Mouse (Mus musculus): ENCODE measurements around the gene Grem1. TPM values are rescaled to one million over a fixed set of nuclear protein-coding genes. Genes with fewer than 3 reads are reported as not detected.

The Grem1 gene
- polyA plus RNA-seq, 1 experiment from 2014 or later, result 3.1 TPM

GRCm38 (mm10) chr2:113784851-113785250 lies 26.4 kb upstream of the Grem1 start:
- Histone ChIP-seq H3K4me2 (no peak overlapping the region), H3K27ac (no peak overlapping the region), H3K4me3 (replicated peaks) (no peak overlapping the region), H3K9me3 (no peaks in the 10 kb centered on the region), H3K9ac (replicated peaks) (no peak overlapping the region), H3K36me3 (no peaks in the 10 kb centered on the region), H3K27me3 (no peaks in the 10 kb centered on the region), H3K4me1 (replicated peaks) (no peaks in the 10 kb centered on the region)
- 17% methylated on average over 3 of the region's 3 CpGs for WGBS
- no peak for ATAC-seq (ENCODE audit: insufficient number of reproducible peaks, insufficient read depth, low FRiP score, low TSS enrichment, low read depth)

GRCm38 (mm10) chr2:113781521-113781920 lies 23.1 kb upstream of the Grem1 start:
- no peak for ATAC-seq (ENCODE audit: insufficient number of reproducible peaks, insufficient read depth, low FRiP score, low TSS enrichment, low read depth)
- 82% methylated on average over 4 of the region's 4 CpGs for WGBS
- H3K4me3 ChIP-seq (replicated peaks), result no peak overlapping the region
- no peaks in the 10 kb centered on the region for H3K27me3 ChIP-seq
- no peak overlapping the region for H3K27ac ChIP-seq
- H3K4me1 ChIP-seq (replicated peaks), result no peaks in the 10 kb centered on the region
- no peak overlapping the region for H3K9ac ChIP-seq (replicated peaks)
- no peak overlapping the region for H3K4me2 ChIP-seq
- no peaks in the 10 kb centered on the region for H3K9me3 ChIP-seq
- H3K36me3 ChIP-seq, result no peaks in the 10 kb centered on the region

- 66% methylated on average over 5 of the region's 5 CpGs for WGBS
- no peak for ATAC-seq (ENCODE audit: insufficient number of reproducible peaks, insufficient read depth, low FRiP score, low TSS enrichment, low read depth)
- no peaks in the 10 kb centered on the region for H3K27me3 ChIP-seq
- H3K4me2 ChIP-seq, result no peak overlapping the region
- no peaks in the 10 kb centered on the region for H3K4me1 ChIP-seq (replicated peaks)
- H3K9me3 ChIP-seq, result no peaks in the 10 kb centered on the region
- no peaks in the 10 kb centered on the region for H3K36me3 ChIP-seq
- no peak overlapping the region for H3K27ac ChIP-seq
- H3K9ac ChIP-seq (replicated peaks), result no peak overlapping the region
- no peak overlapping the region for H3K4me3 ChIP-seq (replicated peaks)
Measured at GRCm38 (mm10) chr2:113781107-113781506, 22.7 kb upstream of the Grem1 start.

- Histone ChIP-seq H3K27ac (no peak overlapping the region), H3K9me3 (no peaks in the 10 kb centered on the region), H3K27me3 (no peaks in the 10 kb centered on the region), H3K36me3 (no peaks in the 10 kb centered on the region), H3K4me2 (no peak overlapping the region), H3K9ac (replicated peaks) (no peak overlapping the region), H3K4me3 (replicated peaks) (no peak overlapping the region), H3K4me1 (replicated peaks) (no peaks in the 10 kb centered on the region)
- 78% methylated on average over 3 of the region's 3 CpGs for WGBS
- no peak for ATAC-seq (ENCODE audit: insufficient number of reproducible peaks, insufficient read depth, low FRiP score, low TSS enrichment, low read depth)
Measured at GRCm38 (mm10) chr2:113779336-113779735, 20.9 kb upstream of the Grem1 start.

- no peak overlapping the region for H3K4me2 ChIP-seq
- H3K36me3 ChIP-seq, result no peaks in the 10 kb centered on the region
- H3K9ac ChIP-seq (replicated peaks), result no peak overlapping the region
- no peaks in the 10 kb centered on the region for H3K9me3 ChIP-seq
- no peaks in the 10 kb centered on the region for H3K27me3 ChIP-seq
- no peak overlapping the region for H3K27ac ChIP-seq
- H3K4me1 ChIP-seq (replicated peaks), result no peaks in the 10 kb centered on the region
- H3K4me3 ChIP-seq (replicated peaks), result no peak overlapping the region
- ATAC-seq (ENCODE audit: insufficient number of reproducible peaks, insufficient read depth, low FRiP score, low TSS enrichment, low read depth), result no peak
- WGBS, result 73% methylated on average over 6 of the region's 6 CpGs
Measured at GRCm38 (mm10) chr2:113778036-113778435, 19.6 kb upstream of the Grem1 start.

- Histone ChIP-seq H3K27ac (no peak overlapping the region), H3K36me3 (no peaks in the 10 kb centered on the region), H3K9me3 (no peaks in the 10 kb centered on the region), H3K4me1 (replicated peaks) (no peaks in the 10 kb centered on the region), H3K4me2 (no peak overlapping the region), H3K9ac (replicated peaks) (no peak overlapping the region), H3K27me3 (no peaks in the 10 kb centered on the region), H3K4me3 (replicated peaks) (no peak overlapping the region)
- no peak for ATAC-seq (ENCODE audit: insufficient number of reproducible peaks, insufficient read depth, low FRiP score, low TSS enrichment, low read depth)
- 65% methylated on average over 3 of the region's 3 CpGs for WGBS
Measured at GRCm38 (mm10) chr2:113776297-113776696, 17.9 kb upstream of the Grem1 start.

GRCm38 (mm10) chr2:113774150-113774805 lies 15.8 kb upstream of the Grem1 start:
- H3K27ac ChIP-seq, result no peak overlapping the region
- no peaks in the 10 kb centered on the region for H3K4me1 ChIP-seq (replicated peaks)
- no peak overlapping the region for H3K4me3 ChIP-seq (replicated peaks)
- H3K36me3 ChIP-seq, result no peaks in the 10 kb centered on the region
- H3K9me3 ChIP-seq, result no peaks in the 10 kb centered on the region
- ATAC-seq (ENCODE audit: insufficient number of reproducible peaks, insufficient read depth, low FRiP score, low TSS enrichment, low read depth), result no peak
- no peak overlapping the region for H3K9ac ChIP-seq (replicated peaks)
- no peaks in the 10 kb centered on the region for H3K27me3 ChIP-seq
- no peak overlapping the region for H3K4me2 ChIP-seq
- 80% methylated on average over 6 of the region's 6 CpGs for WGBS

GRCm38 (mm10) chr2:113768541-113769303 lies 10.3 kb upstream of the Grem1 start:
- WGBS, result 86% methylated on average over 8 of the region's 8 CpGs
- Histone ChIP-seq H3K4me2 (no peak overlapping the region), H3K36me3 (no peaks in the 10 kb centered on the region), H3K9me3 (no peaks in the 10 kb centered on the region), H3K27ac (no peak overlapping the region), H3K27me3 (no peaks in the 10 kb centered on the region), H3K9ac (replicated peaks) (no peak overlapping the region), H3K4me1 (replicated peaks) (no peaks in the 10 kb centered on the region), H3K4me3 (replicated peaks) (no peak overlapping the region)
- ATAC-seq (ENCODE audit: insufficient number of reproducible peaks, insufficient read depth, low FRiP score, low TSS enrichment, low read depth), result no peak

GRCm38 (mm10) chr2:113765885-113766284 lies 7.4 kb upstream of the Grem1 start:
- no peak overlapping the region for H3K4me2 ChIP-seq
- no peak overlapping the region for H3K9ac ChIP-seq (replicated peaks)
- WGBS, result 52% methylated on average over 1 of the region's 1 CpGs
- no peak for ATAC-seq (ENCODE audit: insufficient number of reproducible peaks, insufficient read depth, low FRiP score, low TSS enrichment, low read depth)
- H3K36me3 ChIP-seq, result no peaks in the 10 kb centered on the region
- H3K4me1 ChIP-seq (replicated peaks), result no peaks in the 10 kb centered on the region
- H3K27ac ChIP-seq, result no peak overlapping the region
- no peak overlapping the region for H3K4me3 ChIP-seq (replicated peaks)
- peaks cover under 1% of the 10 kb centered on the region; the same call in 1 of the 2 replicates for H3K27me3 ChIP-seq
- no peaks in the 10 kb centered on the region for H3K9me3 ChIP-seq

GRCm38 (mm10) chr2:113764968-113765367 lies 6.5 kb upstream of the Grem1 start:
- no peak overlapping the region for H3K4me2 ChIP-seq
- ATAC-seq (ENCODE audit: insufficient number of reproducible peaks, insufficient read depth, low FRiP score, low TSS enrichment, low read depth), result no peak
- 81% methylated on average over 5 of the region's 5 CpGs for WGBS
- no peaks in the 10 kb centered on the region for H3K9me3 ChIP-seq
- no peaks in the 10 kb centered on the region for H3K4me1 ChIP-seq (replicated peaks)
- no peak overlapping the region for H3K27ac ChIP-seq
- no peak overlapping the region for H3K4me3 ChIP-seq (replicated peaks)
- H3K36me3 ChIP-seq, result no peaks in the 10 kb centered on the region
- H3K27me3 ChIP-seq, result peaks cover 9% of the 10 kb centered on the region
- no peak overlapping the region for H3K9ac ChIP-seq (replicated peaks)

GRCm38 (mm10) chr2:113757525-113758310 lies 728 bp downstream of the Grem1 start:
- under 1% methylated on average over 47 of the region's 47 CpGs for WGBS
- no peaks in the 10 kb centered on the region for H3K9me3 ChIP-seq
- H3K9ac ChIP-seq (replicated peaks), result peak overlapping the region; percentile 60
- H3K4me2 ChIP-seq, result peak overlapping the region; percentile 97
- H3K4me3 ChIP-seq (replicated peaks), result peak overlapping the region; percentile 59
- H3K4me1 ChIP-seq (replicated peaks), result peaks cover 21% of the 10 kb centered on the region; the same call in 1 of the 2 replicates
- H3K36me3 ChIP-seq, result no peaks in the 10 kb centered on the region
- peaks cover 58% of the 10 kb centered on the region for H3K27me3 ChIP-seq
- ATAC-seq (ENCODE audit: insufficient number of reproducible peaks, insufficient read depth, low FRiP score, low TSS enrichment, low read depth), result peak; percentile 30
- 0 out of 2 replicates have a peak overlapping the region, but pooled peaks have one; percentile 17 for H3K27ac ChIP-seq

Data from limb, embryonic 12.5 days (tissue).